ENCODE assay signal across 10 mouse cellular contexts in the genomic region with DNA sequence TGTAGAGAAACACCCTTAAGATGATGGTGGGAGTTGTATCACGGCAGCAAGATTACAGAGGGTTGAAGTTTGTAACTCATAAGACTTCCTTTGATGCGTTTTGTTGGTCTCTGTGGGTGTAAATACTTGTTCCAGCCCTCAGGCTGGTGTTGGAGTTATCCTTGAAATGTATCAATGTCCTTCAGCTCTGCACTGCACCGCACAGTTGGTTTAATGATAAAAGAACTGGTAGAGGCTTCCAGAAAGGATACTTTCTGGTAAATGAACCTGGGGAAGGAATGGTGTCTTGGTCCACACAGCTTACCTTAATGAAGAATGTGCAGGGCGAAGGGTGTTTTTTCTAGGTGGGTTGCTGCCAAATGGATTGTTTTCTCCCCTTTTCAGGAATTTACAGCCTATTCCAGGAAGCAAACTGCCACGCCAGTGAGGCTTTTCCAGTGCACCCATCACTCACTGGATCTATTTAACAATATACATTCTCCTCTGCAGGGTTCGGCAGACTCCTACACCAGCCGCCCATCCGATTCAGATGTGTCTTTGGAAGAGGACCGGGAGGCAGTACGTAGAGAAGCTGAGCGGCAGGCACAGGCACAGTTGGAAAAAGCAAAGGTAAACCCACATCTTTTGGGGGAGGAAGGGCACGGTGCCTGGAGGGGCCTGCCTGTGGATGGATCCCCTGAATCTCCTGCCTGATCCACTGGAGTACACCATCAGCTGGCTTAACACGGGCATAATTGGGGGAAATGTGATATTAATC.
DNase-seq lines count a peak whose midpoint lies in the region; ATAC-seq and TF ChIP-seq lines count a peak whose summit lies in the region.
"Had no signal": no experiment of that assay in that cellular context is flagged by ENCODE, and none has a peak within 500 bp of the region (broad histone marks: within the 10 kb centered on the region; RNA-seq: fewer than 3 reads in every experiment).

No protein-coding gene starts in this region.

- ATAC-seq in kidney, postnatal 0 days (replicated peaks; ENCODE audit: low FRiP score, low read depth) = no peak
- no peak for ATAC-seq in embryonic facial prominence, embryonic 14.5 days (ENCODE audit: low read depth)
- ATAC-seq in hindbrain, embryonic 16.5 days = peak; percentile 50
- peak; percentile 55; the same call in 1 of the 2 replicates for ATAC-seq in neural tube, embryonic 13.5 days (ENCODE audit: low read depth)
- ATAC-seq in CD4-positive, CD25-positive, alpha-beta regulatory T cell, adult 4 months = no peak

- H3K27me3 ChIP-seq in kidney, postnatal 0 days (ENCODE audit: insufficient read depth, low read length) = no peaks in the 10 kb centered on the region
- H3K27me3 ChIP-seq in embryonic facial prominence, embryonic 14.5 days (replicated peaks; ENCODE audit: control insufficient read depth, insufficient read depth, low read length) = no peaks in the 10 kb centered on the region
- no peaks in the 10 kb centered on the region for H3K27me3 ChIP-seq in hindbrain, embryonic 16.5 days (replicated peaks; ENCODE audit: control insufficient read depth, insufficient read depth, low read length)
- H3K27me3 ChIP-seq in neural tube, embryonic 13.5 days = no peaks in the 10 kb centered on the region

- peaks cover 6% of the 10 kb centered on the region; the same call in 1 of the 2 replicates for H3K4me1 ChIP-seq in kidney, postnatal 0 days (replicated peaks; ENCODE audit: insufficient read depth, low read length)
- peaks cover 10% of the 10 kb centered on the region; the same call in 1 of the 2 replicates for H3K4me1 ChIP-seq in embryonic facial prominence, embryonic 14.5 days (ENCODE audit: control insufficient read depth, insufficient read depth, low read length)
- peaks cover 8% of the 10 kb centered on the region; the same call in 1 of the 2 replicates for H3K4me1 ChIP-seq in hindbrain, embryonic 16.5 days (ENCODE audit: control insufficient read depth, insufficient read depth, low read depth, low read length)
- H3K4me1 ChIP-seq in neural tube, embryonic 13.5 days (replicated peaks) = peaks cover 30% of the 10 kb centered on the region

- no peaks in the 10 kb centered on the region for H3K36me3 ChIP-seq in kidney, postnatal 0 days (ENCODE audit: insufficient read depth, low read length)
- no peaks in the 10 kb centered on the region for H3K36me3 ChIP-seq in embryonic facial prominence, embryonic 14.5 days (ENCODE audit: control insufficient read depth, insufficient read depth, low read length)
- no peaks in the 10 kb centered on the region for H3K36me3 ChIP-seq in hindbrain, embryonic 16.5 days (ENCODE audit: control insufficient read depth, insufficient read depth, low read length)
- H3K36me3 ChIP-seq in neural tube, embryonic 13.5 days = no peaks in the 10 kb centered on the region

- 0 out of 2 replicates have a peak overlapping the region, but pooled peaks have one; percentile 21 for H3K4me3 ChIP-seq in kidney, postnatal 0 days (replicated peaks; ENCODE audit: low read depth, low read length)
- H3K4me3 ChIP-seq in embryonic facial prominence, embryonic 14.5 days (ENCODE audit: low read depth, low read length) = no peak overlapping the region
- peak overlapping the region; percentile 41 for H3K4me3 ChIP-seq in hindbrain, embryonic 16.5 days (ENCODE audit: low read length)
- H3K4me3 ChIP-seq in neural tube, embryonic 13.5 days = peak overlapping the region; percentile 30

- no peak overlapping the region for H3K27ac ChIP-seq in kidney, postnatal 0 days
- no peak overlapping the region for H3K27ac ChIP-seq in embryonic facial prominence, embryonic 14.5 days (replicated peaks; ENCODE audit: low read depth, low read length)
- H3K27ac ChIP-seq in hindbrain, embryonic 16.5 days (ENCODE audit: low read depth, low read length) = peak overlapping the region; percentile 84
- peak overlapping the region; percentile 57 for H3K27ac ChIP-seq in neural tube, embryonic 13.5 days (replicated peaks)
- H3K27ac ChIP-seq: liver, embryonic 14.5 days had no signal

- no peaks in the 10 kb centered on the region for H3K9me3 ChIP-seq in kidney, postnatal 0 days (replicated peaks; ENCODE audit: low read length)
- H3K9me3 ChIP-seq in embryonic facial prominence, embryonic 14.5 days (ENCODE audit: control insufficient read depth, low read length) = no peaks in the 10 kb centered on the region
- no peaks in the 10 kb centered on the region for H3K9me3 ChIP-seq in hindbrain, embryonic 16.5 days (ENCODE audit: control insufficient read depth, low read length)
- no peaks in the 10 kb centered on the region for H3K9me3 ChIP-seq in neural tube, embryonic 13.5 days

- peak overlapping the region; percentile 52 for H3K4me2 ChIP-seq in kidney, postnatal 0 days (ENCODE audit: low read length)
- H3K4me2 ChIP-seq in embryonic facial prominence, embryonic 14.5 days (ENCODE audit: low read depth, low read length) = peak overlapping the region; percentile 50
- H3K4me2 ChIP-seq in hindbrain, embryonic 16.5 days (ENCODE audit: low read length) = peak overlapping the region; percentile 61
- peak overlapping the region; percentile 51 for H3K4me2 ChIP-seq in neural tube, embryonic 13.5 days

- no peak overlapping the region for H3K9ac ChIP-seq in kidney, postnatal 0 days (ENCODE audit: low read depth, low read length)
- no peak overlapping the region for H3K9ac ChIP-seq in embryonic facial prominence, embryonic 14.5 days (ENCODE audit: low read depth, low read length)
- peak overlapping the region; percentile 66 for H3K9ac ChIP-seq in hindbrain, embryonic 16.5 days (ENCODE audit: low read depth, low read length)
- H3K9ac ChIP-seq in neural tube, embryonic 13.5 days = peak overlapping the region; percentile 62
- H3K9ac ChIP-seq: liver, embryonic 14.5 days had no signal

- no peak for TF ChIP-seq CTCF in kidney, postnatal 0 days (IDR thresholded peaks at IDR 0.05; ENCODE audit: low read depth)

- 26% methylated on average over 13 of the region's 13 CpGs for WGBS in kidney, postnatal 0 days
- WGBS in embryonic facial prominence, embryonic 14.5 days = 38% methylated on average over 13 of the region's 13 CpGs
- 32% methylated on average over 13 of the region's 13 CpGs for WGBS in hindbrain, embryonic 16.5 days
- 45% methylated on average over 13 of the region's 13 CpGs for WGBS in neural tube, embryonic 13.5 days

- no peak for DNase-seq in kidney, postnatal 0 days (ENCODE audit: low spot score)
- no peak for DNase-seq in kidney, adult 8-10 months
- no peak for DNase-seq in embryonic facial prominence, embryonic 14.5 days (ENCODE audit: low spot score)
- DNase-seq in MN1 (ENCODE audit: low spot score) = no peak
- DNase-seq in embryo, embryonic 10 days (ENCODE audit: low spot score) = no peak
- DNase-seq: spleen, adult 18-20 months had no signal

Comparison
In these comparisons a context has a peak if more than half of its experiments do, and no peak if none do; other contexts are left out.
1. ATAC-seq: peak in hindbrain, embryonic 16.5 days (single experiment) and neural tube, embryonic 13.5 days (single experiment); none in kidney, postnatal 0 days (single experiment), embryonic facial prominence, embryonic 14.5 days (single experiment) and CD4-positive, CD25-positive, alpha-beta regulatory T cell, adult 4 months (single experiment).
2. H3K27ac ChIP-seq: peak in hindbrain, embryonic 16.5 days (single experiment) and neural tube, embryonic 13.5 days (single experiment); none in kidney, postnatal 0 days (single experiment) and embryonic facial prominence, embryonic 14.5 days (single experiment).
3. H3K9ac ChIP-seq: peak in hindbrain, embryonic 16.5 days (single experiment) and neural tube, embryonic 13.5 days (single experiment); none in kidney, postnatal 0 days (single experiment) and embryonic facial prominence, embryonic 14.5 days (single experiment).
4. Peak in every context shown above with its lines, with median percentiles within 50 percentile points of each other: H3K4me2 ChIP-seq.